Mouse (Mus musculus) kidney, embryonic 15.5 days (tissue): ENCODE data around the gene Satb1. TPM values are rescaled to one million over a fixed set of nuclear protein-coding genes. Genes with fewer than 3 reads are reported as not detected.

Source experiments
- ATAC-seq: fragments of 200-750 bp; cut with Nextera tagmentation; replicated peaks from 2 replicates; pipeline ENCODE4 v1.8.0; 2017; ENCODE audit warnings: moderate TSS enrichment; ENCODE audit not compliant: low FRiP score
- H3K27ac ChIP-seq: fragments of 300-500 bp; sonication (generic); 2 replicates; pipeline ENCODE4 v1.5.1; 2015; ENCODE audit warnings: mild to moderate bottlenecking, inconsistent platforms
- H3K27me3 ChIP-seq: fragments of 300-500 bp; sonication (generic); 2 replicates; pipeline ENCODE4 v1.6.1; 2015; ENCODE audit warnings: inconsistent platforms
- H3K36me3 ChIP-seq: fragments of 300-500 bp; sonication (generic); 2 replicates; pipeline ENCODE4 v1.6.1; 2015; ENCODE audit warnings: inconsistent platforms
- H3K4me1 ChIP-seq: fragments of 300-500 bp; sonication (generic); 2 replicates; pipeline ENCODE4 v1.6.1; 2015; ENCODE audit warnings: inconsistent platforms
- H3K4me2 ChIP-seq: fragments of 300-500 bp; sonication (generic); 2 replicates; pipeline ENCODE4 v1.6.1; 2015; ENCODE audit warnings: moderate library complexity, mild to moderate bottlenecking, inconsistent platforms
- H3K4me3 ChIP-seq: fragments of 300-500 bp; sonication (generic); replicated peaks from 2 replicates; pipeline ENCODE4 v1.5.1; 2015; ENCODE audit warnings: mild to moderate bottlenecking, inconsistent platforms
- H3K9ac ChIP-seq: fragments of 300-500 bp; sonication (generic); 2 replicates; pipeline ENCODE4 v1.6.1; 2015; ENCODE audit warnings: mild to moderate bottlenecking, inconsistent platforms
- H3K9me3 ChIP-seq: fragments of 300-500 bp; sonication (generic); replicated peaks from 2 replicates; pipeline ENCODE4 v1.6.1; 2016; ENCODE audit warnings: inconsistent platforms
- WGBS: fragments of 180-500 bp; shearing (Covaris S2); methylation state at CpG from one replicate; pipeline ENCODE4 v1.1.7; 2015; ENCODE audit warnings: mixed read lengths; 5-methylcytosine and 5-hydroxymethylcytosine counted together
- polyA plus RNA-seq: library from polyadenylated mRNA; unstranded; fragments of >200 nt; fragmentation: Nextera tagmentation; extraction: Ambion mirVana; gene quantifications from 2 replicates; pipeline ENCODE4 v1.2.1, GENCODE M21; 2015

Gene Satb1
- polyA plus RNA-seq, 1 experiment from 2014 or later: 6.7 TPM

DNA sequence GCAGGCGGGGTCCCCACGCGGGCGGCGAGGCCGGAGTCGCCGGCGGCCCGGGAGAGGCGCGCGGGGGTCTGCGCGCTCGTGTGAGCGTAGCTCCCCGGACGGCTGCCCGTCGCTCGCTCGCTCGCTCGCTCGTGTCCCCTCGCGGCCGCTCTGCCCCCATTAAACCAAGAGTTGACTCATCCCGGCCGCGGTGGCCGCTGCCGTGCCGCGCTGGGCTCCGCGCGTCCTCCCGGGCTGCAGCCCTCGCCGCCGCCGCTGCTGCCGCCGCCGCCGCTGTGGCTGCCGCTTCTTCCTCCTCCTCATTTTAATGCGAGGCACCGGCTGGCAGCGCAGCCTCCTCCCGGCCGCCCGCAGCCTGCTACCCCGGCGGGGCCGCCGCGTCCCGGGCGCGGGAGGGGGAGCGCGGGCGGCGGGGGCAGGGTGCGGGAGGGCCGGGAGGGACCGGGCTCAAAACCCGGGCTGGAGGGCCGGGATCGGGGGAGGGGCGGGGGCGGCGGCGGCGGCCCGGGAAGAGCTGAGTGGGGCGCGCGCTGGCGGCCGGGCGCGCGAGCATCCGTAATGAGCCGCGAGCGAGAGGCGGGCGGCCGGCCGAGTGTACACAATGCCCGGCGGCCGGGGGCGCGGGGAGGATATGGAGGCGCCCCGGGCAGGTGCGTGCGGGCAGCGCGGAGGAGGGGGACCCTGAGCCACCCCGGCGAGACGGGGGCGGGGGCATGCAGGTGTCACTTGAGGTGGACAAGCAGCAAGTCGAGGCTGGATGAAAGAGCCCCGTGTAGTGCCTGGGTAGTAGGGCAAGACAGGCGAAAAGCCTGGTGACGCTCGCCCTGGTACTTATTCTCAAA, 19.9 kb downstream of the Satb1 start:
- no peaks in the 10 kb centered on the region for H3K9me3 ChIP-seq
- peaks cover 7% of the 10 kb centered on the region; the same call in 1 of the 2 replicates for H3K4me1 ChIP-seq
- peak overlapping the region; percentile 86 for H3K4me3 ChIP-seq
- peak overlapping the region; percentile 91 for H3K4me2 ChIP-seq
- H3K9ac ChIP-seq: peak overlapping the region; percentile 72
- WGBS: under 1% methylated on average over 98 of the region's 115 CpGs
- peaks cover 25% of the 10 kb centered on the region for H3K27me3 ChIP-seq
- H3K36me3 ChIP-seq: no peaks in the 10 kb centered on the region
- peak overlapping the region; percentile 61 for H3K27ac ChIP-seq
- ATAC-seq: peak; percentile 91

DNA sequence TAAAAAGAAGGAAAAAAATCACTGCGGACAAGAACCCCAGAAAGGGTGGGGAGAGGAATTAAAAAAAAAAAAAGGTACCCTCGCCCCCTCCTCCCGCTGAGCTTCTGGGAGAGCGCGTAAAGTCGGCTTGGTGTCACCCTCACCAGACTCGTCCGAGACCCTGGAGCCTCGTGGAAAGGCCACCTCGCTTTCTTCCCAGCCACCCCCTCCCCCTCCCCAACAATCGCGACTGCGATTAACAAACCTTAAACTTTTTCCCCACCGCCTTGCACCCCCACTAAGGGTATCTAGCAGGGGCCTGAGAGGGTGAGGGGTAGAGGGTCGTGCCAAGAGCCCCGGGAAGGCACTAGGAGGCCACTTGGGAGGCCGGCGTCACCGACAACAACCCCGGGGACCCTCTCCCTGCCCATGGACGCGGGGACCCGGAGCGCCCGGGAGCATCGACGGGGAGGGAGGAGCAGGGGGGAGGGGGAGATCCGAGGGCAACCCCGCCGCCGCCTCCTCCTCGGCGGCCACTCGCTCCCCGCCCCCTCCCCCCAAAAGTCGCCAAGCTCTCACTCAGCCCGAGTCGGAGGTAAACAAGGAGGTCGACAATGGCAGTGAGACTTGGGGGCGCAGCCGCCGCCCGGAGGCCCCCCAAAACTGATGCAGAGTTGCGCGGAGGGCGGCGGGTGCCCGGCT, 20.7 kb downstream of the Satb1 start:
- ATAC-seq: peak; percentile 62
- Histone ChIP-seq H3K4me1 (peaks cover 9% of the 10 kb centered on the region; the same call in 1 of the 2 replicates), H3K9ac (peak overlapping the region; percentile 72), H3K4me2 (peak overlapping the region; percentile 91), H3K9me3 (no peaks in the 10 kb centered on the region), H3K27ac (peak overlapping the region; percentile 61), H3K4me3 (peak overlapping the region; percentile 86), H3K36me3 (no peaks in the 10 kb centered on the region), H3K27me3 (peaks cover 25% of the 10 kb centered on the region)
- WGBS: under 1% methylated on average over 44 of the region's 48 CpGs

DNA sequence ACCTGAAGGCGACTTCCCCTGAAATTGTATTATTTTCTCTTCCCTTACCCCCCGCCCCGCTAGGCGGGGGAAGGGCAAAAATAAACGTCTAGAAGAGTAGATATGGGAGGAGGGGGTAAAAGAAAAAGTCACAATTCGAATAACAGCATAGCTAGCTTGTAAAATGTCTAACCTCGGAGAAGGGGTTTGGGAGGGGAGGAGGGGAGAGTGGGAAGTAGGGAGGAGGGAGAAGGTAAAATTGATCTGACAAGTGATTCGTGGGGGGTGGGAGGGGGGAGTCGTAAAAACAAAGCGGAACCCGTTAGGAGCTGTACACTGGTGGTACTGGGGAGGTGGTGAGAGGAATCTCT, 21.2 kb downstream of the Satb1 start:
- Histone ChIP-seq H3K4me2 (peak overlapping the region; percentile 91), H3K36me3 (no peaks in the 10 kb centered on the region), H3K9me3 (no peaks in the 10 kb centered on the region), H3K4me3 (peak overlapping the region; percentile 86), H3K27me3 (peaks cover 20% of the 10 kb centered on the region), H3K4me1 (peaks cover 11% of the 10 kb centered on the region; the same call in 1 of the 2 replicates), H3K9ac (peak overlapping the region; percentile 72), H3K27ac (no peak overlapping the region)
- under 1% methylated on average over 11 of the region's 11 CpGs for WGBS
- ATAC-seq: no peak

DNA sequence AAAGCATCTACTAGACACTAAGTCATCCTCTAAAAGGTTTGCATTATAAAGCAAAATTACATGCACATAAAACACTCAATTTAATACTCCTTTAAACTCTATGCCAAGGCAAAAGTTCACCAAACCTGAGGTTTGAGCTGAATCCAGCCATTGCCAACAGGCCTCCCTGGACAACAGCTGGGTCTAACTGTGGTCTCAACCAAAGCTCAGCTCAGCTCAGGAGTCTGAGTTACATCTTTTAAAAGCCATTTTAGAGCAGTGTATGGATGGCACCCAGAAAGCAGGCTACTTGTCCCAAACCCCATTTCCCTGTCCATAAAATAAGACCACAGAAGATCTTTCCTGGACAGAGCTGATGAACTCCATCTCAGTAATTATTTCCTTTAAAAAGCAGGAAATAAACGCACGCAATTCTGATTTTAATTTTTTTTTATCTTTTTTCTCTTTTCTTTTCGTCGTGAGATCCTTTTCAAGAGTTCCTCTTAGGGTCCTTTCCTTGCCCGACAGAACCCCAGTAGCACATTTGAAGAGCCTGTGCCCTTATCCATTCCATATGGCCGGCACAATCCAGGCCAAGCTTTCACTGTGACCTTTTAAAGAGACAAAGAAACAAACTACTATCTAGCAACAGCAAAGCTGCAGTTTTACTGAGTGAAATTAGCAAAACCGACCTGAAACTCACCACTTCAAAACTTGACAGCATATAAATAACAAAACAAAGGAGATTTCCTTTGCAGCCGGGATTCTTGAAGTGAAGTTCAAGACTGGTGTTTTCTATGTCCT, 21.8 kb downstream of the Satb1 start:
- 8% methylated on average over 8 of the region's 8 CpGs for WGBS
- peaks cover 15% of the 10 kb centered on the region for H3K27me3 ChIP-seq
- no peak for ATAC-seq
- H3K36me3 ChIP-seq: no peaks in the 10 kb centered on the region
- peaks cover 11% of the 10 kb centered on the region; the same call in 1 of the 2 replicates for H3K4me1 ChIP-seq
- no peak overlapping the region for H3K27ac ChIP-seq
- H3K9me3 ChIP-seq: no peaks in the 10 kb centered on the region
- H3K9ac ChIP-seq: peak overlapping the region; percentile 72; the same call in 1 of the 2 replicates
- peak overlapping the region; percentile 91 for H3K4me2 ChIP-seq
- peak overlapping the region; percentile 86 for H3K4me3 ChIP-seq

DNA sequence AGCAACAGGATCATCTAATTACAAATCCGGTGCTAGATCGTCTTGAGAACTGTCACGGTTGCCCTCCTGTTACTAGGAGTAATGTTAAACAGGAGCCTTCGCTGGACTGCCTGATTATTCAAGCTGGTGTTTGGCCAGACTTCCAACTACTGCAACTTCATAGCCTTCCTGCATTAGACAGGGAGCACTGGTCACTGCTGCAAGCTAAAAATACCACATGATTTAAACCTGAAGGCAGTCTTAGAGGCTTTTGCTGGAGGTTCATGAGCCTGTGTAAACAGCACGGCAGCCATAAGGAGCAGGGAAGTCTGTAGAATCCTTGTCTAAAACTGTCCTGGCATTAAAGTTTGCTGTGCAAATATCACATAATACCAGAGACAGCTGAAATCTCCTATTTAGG, 25.7 kb downstream of the Satb1 start:
- Histone ChIP-seq H3K9me3 (no peaks in the 10 kb centered on the region), H3K27me3 (no peaks in the 10 kb centered on the region), H3K4me2 (no peak overlapping the region), H3K4me3 (no peak overlapping the region), H3K27ac (no peak overlapping the region), H3K36me3 (peaks cover 11% of the 10 kb centered on the region), H3K9ac (no peak overlapping the region), H3K4me1 (peaks cover 8% of the 10 kb centered on the region; the same call in 1 of the 2 replicates)
- WGBS: 57% methylated on average over 5 of the region's 5 CpGs
- no peak for ATAC-seq

DNA sequence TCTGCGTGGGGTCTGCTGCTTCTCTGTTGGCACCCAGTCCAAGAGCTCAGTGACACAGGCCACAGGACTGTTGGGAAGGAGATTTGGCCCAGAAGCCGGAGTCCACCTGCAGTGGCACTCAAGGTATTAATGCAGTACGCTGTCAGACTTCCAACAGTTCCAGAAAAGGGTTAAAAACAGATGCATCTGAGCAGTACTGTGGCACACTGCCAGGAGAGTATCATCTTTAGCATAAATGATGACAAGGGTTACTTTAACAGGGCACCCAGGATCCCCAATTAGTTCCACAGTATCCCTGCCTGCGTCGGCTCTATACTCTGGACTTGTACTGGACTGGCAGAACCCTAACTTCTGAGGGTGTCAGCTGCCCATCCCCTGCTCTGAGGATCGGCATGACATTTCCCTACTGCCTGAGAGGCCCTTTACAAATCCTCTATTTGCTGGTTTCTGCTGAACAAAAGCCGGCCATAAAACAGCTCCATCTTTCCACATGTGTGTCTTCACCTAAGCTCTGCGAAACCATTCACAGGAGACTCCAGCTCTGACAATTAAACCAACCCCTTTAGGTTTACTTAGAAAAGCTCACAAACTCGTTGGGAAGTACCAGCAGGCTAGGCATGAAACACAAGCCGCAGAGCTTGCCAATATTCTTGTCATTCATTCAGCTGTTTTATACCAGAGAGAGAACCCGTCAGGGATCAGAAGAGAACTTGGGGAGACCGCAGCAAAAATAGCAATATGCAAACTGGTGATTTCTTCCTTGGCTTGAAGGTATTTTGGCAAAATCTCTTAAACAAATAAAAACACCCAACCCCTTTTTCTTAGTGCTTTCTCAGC, 26.7 kb downstream of the Satb1 start:
- Histone ChIP-seq H3K9me3 (no peaks in the 10 kb centered on the region), H3K27ac (no peak overlapping the region), H3K4me2 (no peak overlapping the region), H3K9ac (no peak overlapping the region), H3K4me3 (no peak overlapping the region), H3K36me3 (peaks cover 11% of the 10 kb centered on the region), H3K27me3 (no peaks in the 10 kb centered on the region), H3K4me1 (0 out of 2 replicates have a peak, but pooled peaks cover 6% of the 10 kb centered on the region)
- WGBS: 76% methylated on average over 12 of the region's 12 CpGs
- no peak for ATAC-seq

DNA sequence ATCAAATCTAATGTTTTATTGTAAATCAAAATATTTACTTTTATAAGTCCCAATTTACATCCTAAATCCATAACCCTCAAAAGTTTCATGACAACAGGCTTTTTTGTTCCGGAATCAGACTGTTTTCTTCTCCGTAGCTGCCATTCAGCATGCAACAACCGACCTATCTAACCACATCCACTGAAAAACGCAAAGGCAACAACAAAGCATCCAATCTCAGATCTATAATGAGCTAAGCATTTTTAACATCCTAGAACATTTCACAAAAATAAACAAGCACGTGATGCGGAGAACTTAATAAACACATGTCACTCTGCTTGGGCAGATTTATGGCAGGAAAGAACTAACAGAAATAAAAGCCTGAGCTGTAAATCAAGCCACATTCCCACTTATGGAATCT, 32.9 kb downstream of the Satb1 start:
- no peak for ATAC-seq
- Histone ChIP-seq H3K27ac (no peak overlapping the region), H3K9me3 (no peaks in the 10 kb centered on the region), H3K9ac (no peak overlapping the region), H3K4me1 (no peaks in the 10 kb centered on the region), H3K27me3 (no peaks in the 10 kb centered on the region), H3K36me3 (peaks cover 11% of the 10 kb centered on the region), H3K4me3 (no peak overlapping the region), H3K4me2 (no peak overlapping the region)
- WGBS: 70% methylated on average over 6 of the region's 6 CpGs

DNA sequence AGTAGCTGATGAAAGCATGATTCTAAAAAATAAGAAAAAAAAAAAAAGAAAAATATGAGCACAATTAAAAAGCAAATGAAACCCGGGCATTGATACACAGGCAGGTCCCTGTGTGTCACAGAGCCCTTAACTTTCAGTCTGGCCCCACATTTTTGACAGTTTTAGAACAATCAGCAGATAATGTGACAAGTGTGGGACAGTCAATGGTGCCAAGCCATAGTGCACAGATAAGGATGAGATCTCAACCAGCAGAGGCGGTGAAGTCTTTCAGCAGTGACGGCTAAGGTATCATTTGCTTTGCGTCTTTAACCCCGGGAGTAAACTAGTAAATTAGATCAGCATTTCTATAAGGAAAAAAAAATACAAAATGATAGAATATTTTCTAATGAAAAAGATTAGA, 36.6 kb downstream of the Satb1 start:
- no peak overlapping the region for H3K4me3 ChIP-seq
- H3K4me1 ChIP-seq: no peaks in the 10 kb centered on the region
- 85% methylated on average over 5 of the region's 5 CpGs for WGBS
- no peaks in the 10 kb centered on the region for H3K9me3 ChIP-seq
- no peaks in the 10 kb centered on the region for H3K36me3 ChIP-seq
- H3K9ac ChIP-seq: no peak overlapping the region
- ATAC-seq: no peak
- no peaks in the 10 kb centered on the region for H3K27me3 ChIP-seq
- H3K4me2 ChIP-seq: no peak overlapping the region
- no peak overlapping the region for H3K27ac ChIP-seq

DNA sequence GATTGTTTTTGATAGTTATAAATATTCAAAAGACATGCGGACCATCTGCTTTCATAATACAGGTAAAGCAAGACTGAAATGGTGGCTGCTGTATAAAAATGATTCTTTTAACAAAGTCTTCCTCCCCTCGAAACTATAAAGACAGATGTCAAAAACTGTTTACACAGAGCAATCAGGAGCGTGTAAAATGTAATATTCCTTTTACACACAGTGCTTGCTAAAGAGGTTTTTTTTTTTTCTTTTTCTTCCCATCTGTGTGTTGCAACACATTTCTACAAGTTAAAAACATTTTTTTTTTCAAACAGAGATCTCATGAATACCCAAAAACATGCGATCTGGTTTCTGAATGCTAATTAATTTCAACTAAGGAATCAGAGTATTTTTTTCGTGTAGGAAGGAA, 41.9 kb downstream of the Satb1 start:
- Histone ChIP-seq H3K9me3 (no peaks in the 10 kb centered on the region), H3K36me3 (no peaks in the 10 kb centered on the region), H3K27ac (no peak overlapping the region), H3K27me3 (no peaks in the 10 kb centered on the region), H3K9ac (no peak overlapping the region), H3K4me3 (no peak overlapping the region), H3K4me1 (0 out of 2 replicates have a peak, but pooled peaks cover 3% of the 10 kb centered on the region), H3K4me2 (no peak overlapping the region)
- 84% methylated on average over 5 of the region's 5 CpGs for WGBS
- no peak for ATAC-seq

DNA sequence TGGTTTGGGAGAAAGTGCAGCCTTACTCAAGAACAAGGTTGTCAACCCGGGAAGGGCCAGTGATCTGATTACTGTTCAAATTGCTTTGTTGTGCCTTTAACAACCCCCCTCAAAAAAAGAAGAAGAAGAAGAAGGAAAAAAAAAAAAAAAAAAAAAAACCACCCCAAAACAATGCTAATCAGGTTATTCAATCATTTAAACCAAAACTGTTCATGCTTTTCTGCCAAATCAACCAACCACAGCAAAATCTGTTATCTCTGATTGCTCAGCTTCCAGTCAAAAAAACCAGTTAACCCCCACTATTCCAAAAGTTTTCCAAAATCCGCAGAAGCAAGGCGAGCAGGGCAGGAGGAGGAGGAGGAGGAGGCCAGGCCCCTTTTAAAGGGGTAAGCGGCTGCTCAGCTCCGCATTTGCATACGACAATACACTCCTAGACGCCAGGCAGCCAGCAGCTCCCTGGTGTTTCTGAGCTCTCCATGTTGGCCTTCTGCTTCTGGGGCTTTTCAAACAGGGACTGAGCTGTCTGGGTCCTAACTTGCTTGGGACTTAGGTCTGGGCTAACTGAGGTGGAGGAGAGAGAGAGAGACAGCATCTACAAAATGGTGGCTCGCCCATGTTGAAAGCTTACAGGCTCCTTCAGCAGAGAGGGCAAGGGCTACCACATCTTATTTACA, 42.6 kb downstream of the Satb1 start:
- Histone ChIP-seq H3K27me3 (no peaks in the 10 kb centered on the region), H3K9me3 (no peaks in the 10 kb centered on the region), H3K27ac (no peak overlapping the region), H3K4me1 (0 out of 2 replicates have a peak, but pooled peaks cover 3% of the 10 kb centered on the region), H3K9ac (no peak overlapping the region), H3K4me2 (peak overlapping the region; percentile 34; the same call in 1 of the 2 replicates), H3K36me3 (no peaks in the 10 kb centered on the region), H3K4me3 (no peak overlapping the region)
- no peak for ATAC-seq
- 15% methylated on average over 8 of the region's 8 CpGs for WGBS

DNA sequence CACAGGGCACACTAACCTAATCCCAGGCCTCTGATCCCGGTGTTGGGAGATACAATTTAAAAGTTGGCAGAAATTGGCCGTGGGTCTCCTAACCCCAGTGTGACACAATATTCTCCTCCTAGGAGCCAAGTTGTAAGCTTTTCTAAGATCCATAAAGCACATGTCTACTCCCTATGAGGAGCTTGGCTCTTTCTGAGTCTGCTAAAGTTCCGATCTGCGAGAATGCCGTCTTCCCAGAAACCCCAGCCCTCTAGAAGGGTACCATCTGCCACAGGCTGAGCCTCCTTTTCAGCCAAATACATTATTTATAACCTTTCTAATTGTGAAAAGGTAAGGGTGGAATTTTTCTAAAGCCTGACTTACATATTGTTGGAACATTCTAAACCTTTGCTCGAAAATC, 43.3 kb downstream of the Satb1 start:
- 0 out of 2 replicates have a peak, but pooled peaks cover 3% of the 10 kb centered on the region for H3K4me1 ChIP-seq
- no peaks in the 10 kb centered on the region for H3K9me3 ChIP-seq
- H3K27ac ChIP-seq: no peak overlapping the region
- 84% methylated on average over 6 of the region's 6 CpGs for WGBS
- no peaks in the 10 kb centered on the region for H3K27me3 ChIP-seq
- H3K4me3 ChIP-seq: no peak overlapping the region
- H3K36me3 ChIP-seq: 0 out of 2 replicates have a peak, but pooled peaks cover 2% of the 10 kb centered on the region
- no peak for ATAC-seq
- no peak overlapping the region for H3K4me2 ChIP-seq
- H3K9ac ChIP-seq: no peak overlapping the region
